Mouse (Mus musculus) neural tube, embryonic 12.5 days (tissue): ENCODE measurements around the gene C1qtnf1. TPM values are rescaled to one million over a fixed set of nuclear protein-coding genes. Genes with fewer than 3 reads are reported as not detected.

Experiments
- ATAC-seq: fragments of 200-750 bp; cut with Nextera tagmentation; 2 replicates; pipeline ENCODE4 v1.8.0; 2017; ENCODE audit warnings: low read depth, mild to moderate bottlenecking, moderate TSS enrichment, moderate library complexity; ENCODE audit not compliant: low FRiP score
- H3K27ac ChIP-seq: fragments of 300-500 bp; sonication (generic); 2 replicates; pipeline ENCODE4 v1.5.1; 2016
- H3K27me3 ChIP-seq: fragments of 300-500 bp; sonication (generic); replicated peaks from 2 replicates; pipeline ENCODE4 v1.6.1; 2016; ENCODE audit warnings: mild to moderate bottlenecking
- H3K36me3 ChIP-seq: fragments of 300-500 bp; sonication (generic); 2 replicates; pipeline ENCODE4 v1.6.1; 2016; ENCODE audit warnings: mild to moderate bottlenecking
- H3K4me1 ChIP-seq: fragments of 300-500 bp; sonication (generic); 2 replicates; pipeline ENCODE4 v1.6.1; 2016
- H3K4me2 ChIP-seq: fragments of 300-500 bp; sonication (generic); replicated peaks from 2 replicates; pipeline ENCODE4 v1.6.1; 2016; ENCODE audit warnings: mild to moderate bottlenecking
- H3K4me3 ChIP-seq: fragments of 300-500 bp; sonication (generic); 2 replicates; pipeline ENCODE4 v1.5.1; 2016
- H3K9ac ChIP-seq: fragments of 300-500 bp; sonication (generic); 2 replicates; pipeline ENCODE4 v1.6.1; 2016; ENCODE audit warnings: mild to moderate bottlenecking
- H3K9me3 ChIP-seq: fragments of 300-500 bp; sonication (generic); 2 replicates; pipeline ENCODE4 v1.6.1; 2016; ENCODE audit warnings: mild to moderate bottlenecking
- WGBS: fragments of 180-500 bp; shearing (Covaris S2); methylation state at CpG from one replicate; pipeline ENCODE4 v1.1.7; 2016; 5-methylcytosine and 5-hydroxymethylcytosine counted together
- polyA plus RNA-seq: library from polyadenylated mRNA; unstranded; fragments of >200 nt; fragmentation: Nextera tagmentation; extraction: Ambion mirVana; gene quantifications from 2 replicates; pipeline ENCODE4 v1.2.1, GENCODE M21; 2016

C1qtnf1 gene
- polyA plus RNA-seq, 1 experiment from 2014 or later, result 3.1 TPM

DNA sequence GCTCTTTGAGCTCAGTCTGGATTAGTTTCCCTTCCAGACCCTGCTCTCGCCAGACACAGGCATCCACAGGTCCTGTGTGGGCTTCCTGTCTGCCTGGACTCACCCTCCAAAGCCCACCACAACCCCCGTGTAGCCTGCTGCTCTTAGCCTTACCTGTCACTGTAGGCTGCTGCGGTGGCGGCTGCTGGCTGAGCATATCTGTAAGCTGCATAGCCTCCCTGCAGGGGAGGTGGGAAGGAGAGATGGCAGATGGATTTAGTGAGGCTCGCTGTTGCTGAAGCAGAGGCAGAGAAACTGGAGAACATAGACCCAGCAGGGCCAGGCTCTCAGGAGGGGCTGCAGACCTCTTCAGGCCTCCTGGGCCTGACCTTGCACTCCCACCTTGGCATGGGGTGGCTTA lies 67.1 kb downstream of the C1qtnf1 start:
- no peaks in the 10 kb centered on the region for H3K9me3 ChIP-seq
- H3K4me2 ChIP-seq, result no peak overlapping the region
- H3K9ac ChIP-seq, result no peak overlapping the region
- H3K4me1 ChIP-seq, result peaks cover 27% of the 10 kb centered on the region
- 49% methylated on average over 5 of the region's 5 CpGs for WGBS
- no peak for ATAC-seq
- no peak overlapping the region for H3K27ac ChIP-seq
- H3K36me3 ChIP-seq, result no peaks in the 10 kb centered on the region
- no peaks in the 10 kb centered on the region for H3K27me3 ChIP-seq
- H3K4me3 ChIP-seq, result no peak overlapping the region

DNA sequence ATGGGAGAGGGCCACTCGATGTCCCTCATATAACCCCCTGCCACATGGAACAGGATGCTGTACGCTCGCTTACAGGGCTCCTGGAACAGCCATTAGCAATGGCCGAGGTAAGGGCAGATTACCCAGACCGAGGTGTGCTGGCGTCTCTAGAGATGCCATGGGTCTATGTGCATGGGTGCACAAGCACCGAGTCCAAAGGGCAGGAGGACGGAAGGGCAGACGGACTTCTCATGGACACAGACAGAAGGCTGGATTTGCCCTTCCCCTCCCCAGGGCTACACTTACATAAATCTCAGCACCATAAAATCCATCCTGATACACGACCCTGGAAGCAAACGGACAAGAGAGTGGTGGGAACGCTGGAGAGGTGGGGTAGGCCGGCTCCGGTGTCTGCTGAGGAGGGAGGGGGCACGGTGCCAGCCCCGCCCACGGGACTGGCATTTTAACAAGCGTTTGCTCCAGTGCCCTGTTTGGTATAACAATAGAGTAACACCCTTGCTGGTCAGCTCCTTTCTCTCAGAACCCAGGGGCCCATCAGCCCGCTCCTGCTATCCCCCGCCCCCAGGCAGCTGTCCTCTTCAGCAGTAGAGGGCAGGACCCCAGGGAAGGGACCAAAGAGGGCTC lies 68.2 kb downstream of the C1qtnf1 start:
- ATAC-seq, result no peak

More for the DNA sequence above, 68.2 kb downstream of the C1qtnf1 start:
- Histone ChIP-seq H3K27ac (no peak overlapping the region), H3K27me3 (no peaks in the 10 kb centered on the region), H3K4me2 (no peak overlapping the region), H3K4me3 (no peak overlapping the region), H3K4me1 (peaks cover 19% of the 10 kb centered on the region), H3K9me3 (no peaks in the 10 kb centered on the region), H3K9ac (no peak overlapping the region), H3K36me3 (no peaks in the 10 kb centered on the region)
- WGBS, result 39% methylated on average over 20 of the region's 20 CpGs

Other genes starting within 250 kb of the C1qtnf1 start
- 30.0 and 30.8 TPM in 2 replicates for gene Cyth1, start 179.6 kb upstream of the C1qtnf1 start, polyA plus RNA-seq
- 17.5 and 19.1 TPM in 2 replicates for gene Usp36, start 138.0 kb upstream of the C1qtnf1 start, polyA plus RNA-seq
- gene Cep295nl, start 85.7 kb upstream of the C1qtnf1 start, polyA plus RNA-seq, result 0.28 and 0.43 TPM in 2 replicates
- 47.1 and 50.0 TPM in 2 replicates for gene Timp2, start 72.5 kb upstream of the C1qtnf1 start, polyA plus RNA-seq
- gene Lgals3bp, start 26.1 kb upstream of the C1qtnf1 start, polyA plus RNA-seq, result 1.4 and 2.0 TPM in 2 replicates
- 32.1 and 32.2 TPM in 2 replicates for gene Cant1, start 9.1 kb upstream of the C1qtnf1 start, polyA plus RNA-seq
- gene Engase, start 48.6 kb downstream of the C1qtnf1 start, polyA plus RNA-seq, result 9.7 and 9.8 TPM in 2 replicates